Mouse (Mus musculus) kidney, postnatal 10 days (tissue): ENCODE data around the gene Zfp358.

Source experiments
- DNase-seq: peaks from one replicate; pipeline ENCODE4 v3.0.0; 2021; ENCODE audit warnings: mixed read lengths

The Zfp358 gene

DNA sequence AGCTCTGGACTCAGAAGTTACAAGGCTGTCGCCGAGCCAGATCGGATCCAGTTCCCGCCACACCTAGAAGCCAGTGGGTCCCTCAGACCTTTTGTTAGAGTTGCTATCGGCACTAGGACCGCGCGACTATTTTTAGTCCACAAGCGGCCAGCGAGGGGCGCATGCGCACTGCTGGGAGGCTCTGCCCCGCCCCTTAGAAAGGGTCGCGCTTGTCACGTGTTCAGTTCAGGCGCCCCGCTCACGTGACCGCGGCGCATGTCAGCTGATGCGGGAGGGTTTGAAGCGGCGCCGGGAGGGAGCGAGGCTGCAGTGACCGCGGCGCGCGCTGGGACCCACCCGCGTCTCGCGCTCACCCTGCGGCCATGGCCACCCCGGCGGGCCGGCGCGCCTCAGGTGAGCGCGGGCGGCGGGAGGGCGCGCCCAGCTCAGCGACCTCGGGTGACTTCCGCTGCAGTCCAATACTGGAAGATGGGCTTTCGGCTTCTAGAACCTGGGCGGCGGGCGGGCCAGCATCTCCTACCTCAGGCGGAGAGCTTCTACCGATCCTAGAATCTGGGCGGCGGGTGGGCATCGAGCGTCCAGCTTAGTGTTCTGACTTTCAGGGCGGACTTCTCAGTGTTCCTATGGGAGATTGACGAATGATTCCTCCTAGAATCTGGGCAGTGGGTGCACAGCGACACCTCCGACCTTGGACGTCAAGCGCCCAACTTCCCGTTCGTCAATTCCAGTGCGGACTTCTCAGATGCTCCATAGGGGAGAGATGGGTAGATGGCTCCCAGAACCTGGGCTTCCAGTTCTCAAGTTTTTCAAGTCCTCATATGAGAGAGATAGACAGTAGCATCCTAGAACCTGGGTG lies 7.5 kb downstream of the Zfp358 start, which contains the start of gene Mcoln1:
TSS of gene Mcoln1 (plus strand) at position 223 of the 856 bp plus-strand sequence.
- peak; percentile 99 for DNase-seq

DNA sequence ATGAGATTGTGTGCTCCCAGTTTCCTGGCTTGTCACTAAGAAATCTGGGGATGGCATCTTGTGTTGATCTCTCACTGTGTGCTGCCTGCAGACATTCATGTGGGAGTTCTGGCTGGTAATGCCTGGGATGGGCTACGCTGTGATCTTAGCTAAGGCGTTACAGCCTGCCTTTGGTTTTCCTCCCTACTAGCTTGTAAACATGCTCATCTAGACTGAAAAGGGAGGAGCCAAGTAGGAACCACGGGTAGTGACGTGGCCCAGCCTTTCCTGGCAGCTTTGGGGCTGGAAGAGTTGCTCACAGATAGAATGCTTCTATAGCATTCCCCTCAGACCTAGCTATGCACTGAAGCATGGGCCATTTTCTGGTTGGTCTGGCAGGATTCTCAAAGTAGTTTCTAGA lies 9.3 kb downstream of the Zfp358 start:
- DNase-seq: no peak

DNA sequence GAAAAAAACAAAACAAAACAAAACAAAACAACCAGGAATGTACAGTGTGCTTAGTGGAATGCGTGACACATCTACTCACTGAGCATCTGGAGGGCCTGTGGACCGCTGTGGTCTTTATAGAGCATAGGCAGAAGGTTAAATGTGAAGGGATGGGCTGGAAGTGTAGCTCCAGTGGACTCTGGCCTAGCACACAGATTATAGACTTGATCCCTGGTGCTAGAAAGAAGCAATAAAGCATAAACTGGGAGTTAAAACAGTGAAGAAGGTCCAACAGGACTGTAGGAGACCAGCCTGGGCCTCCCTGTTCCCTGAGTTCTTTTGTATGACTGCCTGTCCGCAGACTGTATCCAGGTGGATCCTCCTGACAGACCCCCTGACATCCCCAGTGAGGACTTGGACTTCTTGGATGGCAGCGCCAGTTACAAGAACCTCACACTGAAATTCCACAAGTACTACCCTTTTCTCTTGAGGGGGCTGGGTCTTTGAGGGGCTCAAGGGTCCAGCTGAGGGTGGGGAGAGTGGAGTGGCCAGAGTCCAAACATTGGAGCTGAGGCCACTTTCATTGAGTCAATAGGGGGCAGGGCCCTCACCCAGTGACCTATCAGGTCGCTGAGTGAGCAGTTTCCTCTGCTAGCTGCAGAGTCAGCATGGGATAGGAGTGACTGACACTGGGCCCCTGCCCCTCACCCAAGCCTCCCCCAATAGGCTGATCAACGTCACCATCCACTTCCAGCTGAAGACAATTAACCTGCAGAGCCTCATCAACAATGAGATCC lies 15.2 kb downstream of the Zfp358 start:
- DNase-seq: no peak

DNA sequence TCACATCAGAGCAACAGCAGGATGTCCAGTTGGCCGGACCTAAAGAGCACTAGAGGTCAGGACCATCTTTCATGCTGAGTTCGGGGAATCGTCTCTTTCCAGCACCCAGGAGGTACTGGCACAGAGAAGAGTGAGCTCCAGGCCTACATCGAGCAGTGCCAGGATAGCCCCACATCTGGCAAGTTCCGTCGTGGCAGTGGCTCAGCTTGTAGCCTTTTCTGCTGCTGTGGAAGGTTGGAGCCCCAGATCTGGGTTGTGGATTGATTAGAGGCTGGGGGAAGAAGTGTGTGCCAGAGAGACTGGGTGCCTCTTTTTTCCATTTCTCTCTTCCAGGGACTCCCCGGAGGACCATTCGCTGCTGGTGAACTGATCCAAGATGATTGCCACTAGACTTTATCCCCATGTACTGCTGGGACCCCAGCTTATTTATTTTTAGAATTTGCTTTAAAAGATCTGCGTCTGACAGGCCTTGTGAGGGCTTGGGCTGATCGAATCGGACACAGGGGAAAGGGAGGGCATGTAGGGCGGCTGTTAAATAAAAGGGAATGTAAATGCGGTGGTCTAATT lies 21.8 kb downstream of the Zfp358 start:
- DNase-seq: peak; percentile 24

DNA sequence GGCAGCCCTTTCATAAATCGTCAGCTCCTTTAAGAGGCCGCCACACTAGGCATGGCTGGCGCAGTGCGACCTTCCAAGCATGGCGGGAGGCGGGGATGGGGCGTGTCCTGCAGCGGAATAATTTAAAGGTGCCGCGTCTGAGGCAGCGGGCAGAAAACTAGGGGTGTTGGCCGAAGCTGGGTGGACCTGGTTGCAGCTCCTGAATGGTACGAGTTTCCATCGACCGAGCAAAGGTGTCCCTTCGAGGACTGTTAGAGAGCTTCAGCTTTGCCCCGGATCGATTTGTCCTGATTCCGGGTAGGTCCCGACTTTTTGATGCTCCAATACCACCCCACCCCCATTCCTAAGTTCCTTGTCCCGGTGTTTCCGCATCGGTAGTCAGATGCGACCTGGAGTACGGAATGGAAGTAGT lies 22.3 kb downstream of the Zfp358 start, which contains the start of gene Pnpla6:
TSS of gene Pnpla6 (plus strand) at position 125 of the 412 bp plus-strand sequence.
- DNase-seq: peak; percentile 94

DNA sequence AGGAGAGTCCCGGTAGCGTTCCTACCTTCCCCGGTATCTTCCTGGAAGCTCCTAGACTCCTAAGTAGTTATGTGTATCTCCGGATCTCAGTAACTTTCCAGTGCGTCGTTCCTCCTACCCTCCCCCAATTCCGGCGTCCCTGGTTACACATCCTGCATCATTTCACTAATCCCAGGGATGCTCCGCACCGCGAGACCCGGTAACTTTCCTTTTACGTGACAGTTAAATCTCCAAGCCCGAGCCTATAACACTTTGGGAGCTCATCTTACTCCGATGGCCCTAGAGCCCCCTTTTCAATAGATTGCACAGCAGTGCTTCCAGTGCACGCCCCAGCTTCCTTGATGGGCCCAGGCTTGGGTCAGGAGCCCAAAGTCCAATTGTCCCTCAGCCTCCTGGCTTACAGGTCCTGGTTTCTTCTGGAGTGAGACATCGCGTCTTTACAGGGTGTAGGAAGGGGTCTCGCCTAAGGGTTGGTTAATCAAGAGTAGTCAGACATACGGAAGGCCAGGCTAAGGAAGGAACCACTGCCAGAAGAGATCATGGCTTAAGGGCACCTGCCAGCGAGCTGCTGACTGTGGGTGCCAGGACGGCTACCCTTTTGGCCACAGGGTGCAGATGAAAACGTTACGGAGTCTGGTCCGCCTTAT lies 23.0 kb downstream of the Zfp358 start:
- peak; percentile 76 for DNase-seq

DNA sequence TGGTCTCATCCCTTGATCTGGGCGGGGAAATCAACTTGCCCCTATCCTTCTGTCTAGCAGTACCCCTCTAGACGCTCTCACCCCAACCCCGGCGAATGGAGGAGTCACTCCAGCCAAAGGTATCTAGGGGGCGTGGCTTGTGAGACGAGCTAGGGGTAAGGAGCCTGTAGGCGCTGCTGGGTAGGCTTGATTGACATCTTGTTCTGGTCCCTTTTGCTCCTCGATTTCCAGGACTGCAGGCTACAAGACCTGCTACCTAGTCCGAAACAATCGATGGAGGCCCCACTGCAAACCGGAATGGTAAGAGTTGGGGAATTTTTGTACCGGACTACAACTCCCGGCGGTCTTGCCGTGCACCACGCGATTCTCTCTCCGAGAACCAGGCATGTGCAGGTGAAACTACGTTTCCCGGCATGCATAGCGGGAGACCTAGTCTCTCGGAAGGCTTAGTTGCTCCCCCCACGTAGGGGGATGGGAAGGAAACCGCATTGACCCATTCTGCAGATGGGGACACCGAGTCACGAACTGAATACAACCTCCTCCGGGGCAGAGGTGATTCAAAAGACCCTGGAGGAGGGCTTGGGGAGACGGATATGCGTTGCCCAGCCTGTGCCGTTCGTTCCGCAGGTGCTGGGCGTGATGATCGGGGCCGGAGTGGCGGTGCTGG lies 23.6 kb downstream of the Zfp358 start:
- DNase-seq: peak; percentile 96

DNA sequence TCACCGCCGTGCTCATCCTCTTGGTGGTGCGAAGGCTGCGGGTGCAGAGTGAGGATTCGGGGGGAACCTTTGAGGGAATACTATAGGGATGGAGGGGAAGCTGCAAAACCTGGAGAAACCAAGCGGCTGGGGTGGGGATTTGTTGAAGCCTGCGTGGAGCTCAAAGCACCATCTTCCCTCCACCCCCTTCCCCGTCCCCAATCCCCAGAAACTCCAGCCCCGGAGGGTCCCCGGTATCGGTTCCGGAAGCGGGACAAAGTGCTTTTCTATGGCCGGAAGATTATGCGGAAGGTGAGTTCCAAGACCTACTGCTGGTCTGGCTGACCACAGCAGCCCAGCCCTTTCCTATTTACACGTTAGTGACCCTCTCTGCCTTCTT lies 24.2 kb downstream of the Zfp358 start:
- peak; percentile 58 for DNase-seq

DNA sequence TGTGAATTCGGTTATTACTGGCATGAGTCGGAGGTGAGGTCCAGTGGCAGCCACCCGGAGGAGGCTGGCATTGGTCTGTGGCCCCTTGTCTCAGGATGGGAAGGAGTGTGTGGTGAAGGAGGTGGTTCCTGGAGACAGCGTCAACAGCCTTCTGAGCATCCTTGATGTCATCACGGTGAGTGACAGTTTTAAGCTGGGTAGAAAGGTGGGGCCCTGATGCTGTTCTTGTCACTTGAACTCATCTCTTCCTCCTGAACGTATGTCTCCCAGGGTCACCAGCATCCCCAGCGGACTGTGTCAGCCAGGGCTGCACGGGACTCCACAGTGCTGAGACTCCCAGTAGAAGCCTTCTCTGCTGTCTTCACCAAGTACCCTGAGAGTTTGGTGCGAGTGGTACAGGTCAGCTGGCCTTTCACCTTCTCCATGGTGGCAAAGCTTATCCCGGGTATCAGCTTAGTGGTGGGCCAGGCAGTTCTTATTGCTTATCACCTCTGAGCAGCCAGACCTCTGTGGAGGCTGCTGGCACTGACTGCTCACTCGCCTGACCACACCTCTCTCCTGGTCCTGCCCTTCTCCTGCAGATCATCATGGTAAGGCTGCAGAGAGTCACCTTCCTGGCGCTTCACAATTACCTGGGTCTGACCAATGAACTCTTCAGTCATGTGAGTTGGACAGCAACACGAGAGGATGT lies 29.2 kb downstream of the Zfp358 start:
- DNase-seq: no peak

DNA sequence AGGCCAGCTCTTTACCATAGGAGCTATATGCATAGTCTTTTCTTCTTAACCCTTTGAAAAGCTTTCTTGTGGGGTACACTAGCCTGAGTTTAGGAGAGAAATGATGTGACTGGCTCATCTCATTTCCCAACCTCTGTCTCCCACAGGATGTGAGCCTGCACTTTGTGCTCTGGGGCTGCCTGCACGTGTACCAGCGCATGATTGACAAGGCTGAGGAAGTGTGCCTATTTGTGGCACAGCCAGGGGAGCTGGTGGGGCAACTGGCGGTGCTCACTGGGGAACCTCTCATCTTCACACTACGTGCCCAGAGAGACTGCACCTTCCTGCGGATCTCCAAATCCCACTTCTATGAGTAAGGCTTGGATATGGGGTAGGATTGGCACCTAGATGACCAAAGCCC lies 37.9 kb downstream of the Zfp358 start:
- DNase-seq: no peak

DNA sequence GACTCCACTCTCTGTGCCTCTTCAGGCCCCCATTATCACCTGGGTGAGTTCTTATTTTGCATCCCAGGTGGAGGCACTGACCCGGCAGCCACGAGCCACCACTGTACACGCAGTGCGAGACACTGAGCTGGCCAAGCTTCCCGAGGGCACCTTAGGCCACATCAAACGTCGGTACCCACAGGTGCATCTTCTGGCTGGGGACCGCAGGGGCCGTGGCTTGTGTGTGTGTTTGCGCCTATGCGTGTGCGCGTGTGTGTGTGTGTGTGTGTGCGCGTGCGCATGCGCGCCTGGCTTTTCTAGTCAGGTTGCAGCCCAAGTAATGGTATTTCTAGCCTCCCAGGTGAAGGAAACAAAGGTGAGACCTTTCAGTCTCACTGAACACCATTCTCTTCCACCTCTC lies 39.0 kb downstream of the Zfp358 start:
- DNase-seq: no peak

DNA sequence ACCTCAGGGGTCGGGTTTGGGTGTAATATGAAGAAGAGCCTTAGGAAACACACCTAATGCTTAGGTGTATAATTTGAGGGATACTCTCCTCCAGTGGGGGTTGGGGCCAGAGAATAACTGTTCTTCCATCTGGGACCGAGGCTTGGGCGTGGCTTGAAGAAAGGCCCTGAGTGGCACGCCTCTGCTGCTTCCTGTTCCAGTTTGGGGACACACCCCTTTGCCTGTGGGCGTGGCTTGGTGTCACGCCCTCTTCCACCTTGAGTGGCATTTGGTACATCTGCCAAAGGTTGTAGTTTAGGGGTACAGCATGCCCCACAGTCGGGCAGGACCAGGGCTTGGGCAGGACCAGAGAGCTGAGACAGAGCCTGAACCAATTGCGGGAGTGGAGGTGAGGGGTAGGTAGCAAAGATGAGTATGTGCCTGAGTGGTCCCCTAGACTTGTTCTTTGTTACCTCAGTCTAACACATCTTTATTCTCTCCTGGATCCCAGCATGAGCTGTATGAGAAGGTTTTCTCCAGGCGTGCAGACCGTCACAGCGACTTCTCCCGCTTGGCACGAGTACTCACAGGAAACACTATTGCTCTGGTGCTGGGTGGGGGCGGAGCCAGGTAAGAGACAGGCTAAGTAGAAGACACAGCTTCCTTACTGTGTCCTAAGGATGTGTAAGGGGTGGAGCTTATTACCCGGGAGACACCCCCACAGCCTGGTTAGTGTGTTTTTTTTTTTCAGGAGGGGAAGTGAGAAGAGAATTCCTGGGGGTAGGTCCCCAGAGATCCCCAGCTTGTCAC lies 43.3 kb downstream of the Zfp358 start:
- DNase-seq: peak; percentile 13

DNA sequence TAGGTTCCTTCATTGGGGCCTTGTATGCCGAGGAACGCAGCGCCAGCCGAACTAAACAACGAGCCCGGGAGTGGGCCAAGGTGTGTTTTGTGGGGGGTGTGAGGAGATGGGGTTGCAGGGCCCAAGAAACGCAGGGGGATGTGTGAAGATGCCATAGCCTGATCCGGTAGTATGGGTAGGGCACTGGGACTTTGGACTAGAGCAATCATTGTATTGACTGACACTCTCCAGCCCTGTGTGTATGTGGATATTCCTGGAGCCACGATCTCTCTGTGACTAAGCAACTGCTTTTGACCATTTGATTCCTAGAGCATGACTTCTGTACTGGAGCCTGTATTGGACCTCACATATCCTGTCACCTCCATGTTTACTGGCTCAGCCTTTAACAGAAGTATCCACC lies 44.0 kb downstream of the Zfp358 start:
- no peak for DNase-seq

DNA sequence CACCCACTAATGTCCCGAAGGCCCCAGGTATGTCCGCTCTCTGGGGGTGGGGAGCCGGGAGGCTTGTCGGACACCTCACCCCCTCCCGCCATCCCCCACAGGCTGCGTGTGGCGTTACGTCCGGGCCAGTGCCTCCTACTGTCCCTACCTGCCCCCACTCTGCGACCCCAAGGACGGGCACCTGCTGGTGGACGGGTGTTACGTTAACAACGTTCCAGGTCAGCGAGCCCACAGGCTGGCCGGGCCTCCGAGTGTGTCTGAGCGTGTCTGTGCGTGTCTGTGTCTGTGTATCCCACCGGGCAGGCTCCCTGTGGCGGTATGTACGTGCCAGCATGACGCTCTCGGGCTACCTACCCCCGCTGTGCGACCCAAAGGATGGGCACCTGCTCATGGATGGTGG lies 44.7 kb downstream of the Zfp358 start:
- DNase-seq: no peak

DNA sequence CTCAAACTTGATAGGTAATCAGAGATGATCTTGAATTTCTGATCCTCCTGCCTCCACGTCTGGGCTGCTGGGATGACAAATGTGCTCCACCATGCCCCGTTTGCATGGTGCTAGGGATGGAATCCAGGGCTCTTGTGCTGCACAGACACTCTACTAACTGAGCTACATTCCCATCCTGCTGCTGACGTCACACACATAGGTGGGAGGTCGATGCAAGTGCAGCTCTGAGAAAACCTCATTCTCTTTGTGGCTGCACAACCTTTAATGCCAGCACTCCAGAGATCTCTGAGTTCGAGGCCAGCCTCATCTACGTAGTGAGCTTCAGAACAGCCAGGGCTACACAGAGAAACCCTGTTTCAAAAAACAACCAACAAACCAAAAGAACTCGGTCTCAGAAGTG lies 46.2 kb downstream of the Zfp358 start:
- no peak for DNase-seq

DNA sequence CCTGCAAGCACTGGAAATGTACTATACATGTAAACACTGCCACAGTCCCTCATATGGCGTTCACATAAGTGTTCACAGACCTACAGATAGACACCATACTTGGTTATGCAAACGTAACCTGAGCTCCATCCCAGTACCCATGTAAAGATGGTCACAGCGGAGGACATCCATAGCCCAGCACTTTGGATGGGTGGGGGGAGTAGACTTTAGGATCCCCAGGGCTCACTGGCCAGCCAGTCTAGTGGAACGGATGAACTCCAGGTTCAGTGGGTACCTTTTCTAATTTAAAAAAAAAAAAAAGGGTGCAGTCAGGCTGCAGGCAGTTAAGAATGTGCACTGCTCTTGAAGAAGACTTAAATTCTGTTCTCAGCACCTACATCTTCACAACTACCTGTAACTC lies 47.1 kb downstream of the Zfp358 start:
- no peak for DNase-seq

DNA sequence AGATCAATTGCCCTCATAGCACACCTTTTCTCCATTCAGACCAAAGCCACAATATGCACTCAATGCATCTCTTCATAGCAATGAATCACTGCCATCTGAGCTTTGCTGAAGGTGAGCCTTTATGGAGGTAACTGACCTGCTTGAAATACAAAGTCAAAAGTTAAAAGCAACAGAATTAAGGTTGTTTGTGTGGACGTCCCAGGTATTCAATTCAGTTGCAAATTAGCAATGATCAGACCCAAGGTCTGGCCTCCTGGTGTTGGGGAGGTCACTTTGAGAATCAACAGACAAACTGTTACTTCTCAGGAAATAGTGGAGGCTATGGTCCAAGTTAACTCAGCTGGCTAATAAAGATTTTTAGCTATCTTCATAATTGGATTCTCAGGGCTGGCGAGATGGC lies 53.6 kb downstream of the Zfp358 start:
- DNase-seq: no peak
